Mouse (Mus musculus) MN1 (cell line): Measurements from ENCODE around the gene Ccp110.

ENCODE experiments used
- DNase-seq: peaks from one replicate; pipeline ENCODE4 v3.0.0-alpha.2; 2016; ENCODE audit warnings: low spot score

The Ccp110 gene

GRCm38 (mm10) chr7:118769655-118770054 lies 57.3 kb downstream of the Ccp110 start:
- no peak for DNase-seq

DNA sequence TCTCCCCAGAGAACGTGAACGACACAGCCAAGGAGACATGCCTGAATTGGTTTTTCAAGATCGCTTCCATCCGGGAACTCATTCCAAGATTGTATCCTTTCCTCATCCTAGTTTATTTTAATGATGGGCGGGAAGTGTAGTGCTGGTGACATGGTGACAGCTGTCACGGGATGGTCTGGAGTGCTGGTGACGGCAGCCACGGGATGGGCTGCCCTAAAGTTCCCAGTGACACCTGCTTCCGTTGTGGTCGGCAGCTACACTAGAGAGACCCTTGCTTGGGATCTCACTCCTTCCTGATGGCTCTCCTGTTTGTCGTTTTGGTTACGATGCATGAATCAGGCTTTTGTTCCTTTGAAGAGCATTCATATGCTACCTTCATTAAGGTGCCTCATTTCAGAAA lies 60.7 kb downstream of the Ccp110 start:
- no peak for DNase-seq

- DNase-seq, result no peak
Observed at GRCm38 (mm10) chr7:118775991-118776390, 63.6 kb downstream of the Ccp110 start.

DNA sequence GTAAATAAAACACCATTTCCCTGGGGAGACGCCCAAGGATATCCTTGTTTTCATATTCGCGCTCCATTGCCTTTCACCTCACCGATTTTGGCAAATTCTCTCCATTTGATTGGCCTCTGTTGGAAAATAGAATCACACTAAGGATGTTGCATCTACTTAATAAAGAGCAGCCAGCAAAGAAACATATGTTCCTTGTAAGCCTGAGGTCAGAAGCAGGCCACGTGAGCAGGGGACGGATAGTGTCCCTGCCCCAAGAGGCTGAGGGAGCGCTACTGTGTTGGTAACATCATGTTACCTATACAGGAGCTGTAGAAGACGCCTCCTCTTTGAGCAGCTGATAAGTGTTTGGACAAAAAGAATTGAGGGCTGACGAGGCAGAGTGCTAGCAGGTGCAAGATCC lies 64.1 kb downstream of the Ccp110 start:
- no peak for DNase-seq

GRCm38 (mm10) chr7:118777598-118778394 lies 65.4 kb downstream of the Ccp110 start:
- DNase-seq, result no peak

GRCm38 (mm10) chr7:118778561-118778960 lies 66.2 kb downstream of the Ccp110 start:
- no peak for DNase-seq

- DNase-seq, result no peak
Observed at GRCm38 (mm10) chr7:118783305-118784001, 71.1 kb downstream of the Ccp110 start.

- no peak for DNase-seq
Observed at GRCm38 (mm10) chr7:118786091-118786490, 73.7 kb downstream of the Ccp110 start.
